Mouse (Mus musculus) adrenal gland, adult 8-10 months (tissue): ENCODE measurements around the gene Trpc6. TPM values are rescaled to one million over a fixed set of nuclear protein-coding genes. Genes with fewer than 3 reads are reported as not detected.

Experiments
- DNase-seq: peaks from one replicate; pipeline ENCODE4 v3.0.0; 2022
- total RNA-seq, 4 experiments: library from RNA; stranded (reverse); gene quantifications; 2 replicates each; pipeline ENCODE4 v1.2.4; 2022

The Trpc6 gene
- total RNA-seq = 1 to 10 TPM; 1.4 to 3.4 (median 1.9) TPM

GRCm38 (mm10) chr9:8544041-8544794 lies at the start of gene Trpc6:
Gene Trpc6 (plus strand): TSS chr9:8544142.
- peak; percentile 1 for DNase-seq

GRCm38 (mm10) chr9:8520911-8521310 lies 23.0 kb upstream of the Trpc6 start:
- no peak for DNase-seq

GRCm38 (mm10) chr9:8533670-8534069 lies 10.3 kb upstream of the Trpc6 start:
- DNase-seq = no peak

GRCm38 (mm10) chr9:8545236-8545635 lies 1.3 kb downstream of the Trpc6 start:
- DNase-seq = no peak

GRCm38 (mm10) chr9:8558574-8558973 lies 14.6 kb downstream of the Trpc6 start:
- DNase-seq = no peak

GRCm38 (mm10) chr9:8592618-8593017 lies 48.7 kb downstream of the Trpc6 start:
- peak; percentile 12 for DNase-seq

- no peak for DNase-seq
These were observed 53.1 kb downstream of the Trpc6 start for GRCm38 (mm10) chr9:8597089-8597488.

- no peak for DNase-seq
These were observed 63.0 kb downstream of the Trpc6 start for GRCm38 (mm10) chr9:8606816-8607491.

GRCm38 (mm10) chr9:8634344-8634743 lies 90.4 kb downstream of the Trpc6 start:
- no peak for DNase-seq

GRCm38 (mm10) chr9:8643453-8643852 lies 99.5 kb downstream of the Trpc6 start:
- DNase-seq = no peak

- DNase-seq = no peak
These were observed 111.4 kb downstream of the Trpc6 start for GRCm38 (mm10) chr9:8655347-8655746.

- DNase-seq = no peak
These were observed 129.0 kb downstream of the Trpc6 start for GRCm38 (mm10) chr9:8672944-8673343.

GRCm38 (mm10) chr9:8676607-8677006 lies 132.7 kb downstream of the Trpc6 start:
- DNase-seq = no peak

- DNase-seq = no peak
These were observed 149.2 kb downstream of the Trpc6 start for GRCm38 (mm10) chr9:8693177-8693576.

GRCm38 (mm10) chr9:8700669-8701068 lies 156.7 kb downstream of the Trpc6 start:
- DNase-seq = peak; percentile 46

- DNase-seq = no peak
These were observed 159.6 kb downstream of the Trpc6 start for GRCm38 (mm10) chr9:8703516-8703915.

- no peak for DNase-seq
These were observed 160.0 kb downstream of the Trpc6 start for GRCm38 (mm10) chr9:8703956-8704355.

GRCm38 (mm10) chr9:8710052-8710739 lies 166.3 kb downstream of the Trpc6 start:
- DNase-seq = no peak

- no peak for DNase-seq
These were observed 175.1 kb downstream of the Trpc6 start for GRCm38 (mm10) chr9:8719017-8719416.

- no peak for DNase-seq
These were observed 185.1 kb downstream of the Trpc6 start for GRCm38 (mm10) chr9:8729056-8729455.
